Mouse (Mus musculus) kidney, embryonic 16.5 days (tissue): Measurements from ENCODE around the gene Nanos1. TPM values are rescaled to one million over a fixed set of nuclear protein-coding genes. Genes with fewer than 3 reads are reported as not detected.

ENCODE experiments used
- ATAC-seq: fragments of 200-750 bp; cut with Nextera tagmentation; 2 replicates; pipeline ENCODE4 v1.8.0; 2017; ENCODE audit warnings: moderate TSS enrichment; ENCODE audit not compliant: low FRiP score, low TSS enrichment
- H3K27ac ChIP-seq: fragments of 300-500 bp; sonication (generic); 2 replicates; pipeline ENCODE4 v1.5.1; 2014; ENCODE audit warnings: low read length
- H3K27me3 ChIP-seq: fragments of 300-500 bp; sonication (generic); 2 replicates; pipeline ENCODE4 v1.6.1; 2014; ENCODE audit warnings: low read length, control low read depth, mixed read lengths; ENCODE audit not compliant: insufficient read depth
- H3K36me3 ChIP-seq: fragments of 300-500 bp; sonication (generic); 2 replicates; pipeline ENCODE4 v1.6.1; 2014; ENCODE audit warnings: low read length, control low read depth, mixed read lengths; ENCODE audit not compliant: insufficient read depth
- H3K4me1 ChIP-seq: fragments of 300-500 bp; sonication (generic); 2 replicates; pipeline ENCODE4 v1.6.1; 2014; ENCODE audit warnings: low read length, control low read depth, mixed read lengths; ENCODE audit not compliant: insufficient read depth
- H3K4me2 ChIP-seq: fragments of 300-500 bp; sonication (generic); replicated peaks from 2 replicates; pipeline ENCODE4 v1.6.1; 2014; ENCODE audit warnings: low read depth, low read length
- H3K4me3 ChIP-seq: fragments of 300-500 bp; sonication (generic); 2 replicates; pipeline ENCODE4 v1.5.1; 2014; ENCODE audit warnings: mild to moderate bottlenecking, low read length
- H3K9ac ChIP-seq: fragments of 300-500 bp; sonication (generic); replicated peaks from 2 replicates; pipeline ENCODE4 v1.6.1; 2014; ENCODE audit warnings: low read length
- H3K9me3 ChIP-seq: fragments of 300-500 bp; sonication (generic); 2 replicates; pipeline ENCODE4 v1.6.1; 2016; ENCODE audit warnings: low read length, control low read depth
- WGBS: fragments of 180-500 bp; shearing (Covaris S2); extraction: QIAGEN DNeasy Blood & Tissue Kit; methylation state at CpG from one replicate; pipeline ENCODE4 v1.1.7; 2014; 5-methylcytosine and 5-hydroxymethylcytosine counted together
- polyA plus RNA-seq: library from polyadenylated mRNA; unstranded; fragments of >200 nt; fragmentation: Nextera tagmentation; extraction: Ambion mirVana; gene quantifications from 2 replicates; pipeline ENCODE4 v1.2.1, GENCODE M21; 2015

The Nanos1 gene
- polyA plus RNA-seq = 0.97 and 1.0 TPM in 2 replicates

- Histone ChIP-seq H3K4me1 (peaks cover 12% of the 10 kb centered on the region), H3K9ac (peak within 1 kb of the TSS; percentile 69), H3K27ac (peak within 1 kb of the TSS; percentile 7; the same call in 1 of the 2 replicates), H3K27me3 (0 out of 2 replicates have a peak, but pooled peaks cover 4% of the 10 kb centered on the region), H3K4me3 (peak within 1 kb of the TSS; percentile 81), H3K9me3 (no peaks in the 10 kb centered on the region), H3K36me3 (peaks cover 6% of the 10 kb centered on the region; the same call in 1 of the 2 replicates), H3K4me2 (peak within 1 kb of the TSS; percentile 100)
- under 1% methylated on average over 48 of the region's 58 CpGs for WGBS
- ATAC-seq = peak; percentile 95
These were observed at the start of gene Nanos1 for GRCm38 (mm10) chr19:60755438-60756191. Gene Nanos1, plus strand, starts transcription at chr19:60755987.

GRCm38 (mm10) chr19:60709193-60709900 is 46.4 kb upstream of the Nanos1 start:
- H3K27ac ChIP-seq = no peak overlapping the region
- H3K4me3 ChIP-seq = no peak overlapping the region
- H3K4me1 ChIP-seq = no peaks in the 10 kb centered on the region
- H3K9ac ChIP-seq = no peak overlapping the region
- no peaks in the 10 kb centered on the region for H3K9me3 ChIP-seq
- no peak overlapping the region for H3K4me2 ChIP-seq
- H3K27me3 ChIP-seq = no peaks in the 10 kb centered on the region
- no peaks in the 10 kb centered on the region for H3K36me3 ChIP-seq
- WGBS = 88% methylated on average over 4 of the region's 4 CpGs
- no peak for ATAC-seq

- 50% methylated on average over 3 of the region's 3 CpGs for WGBS
- H3K27ac ChIP-seq = no peak overlapping the region
These were observed 45.6 kb upstream of the Nanos1 start for GRCm38 (mm10) chr19:60710196-60710595.

DNA sequence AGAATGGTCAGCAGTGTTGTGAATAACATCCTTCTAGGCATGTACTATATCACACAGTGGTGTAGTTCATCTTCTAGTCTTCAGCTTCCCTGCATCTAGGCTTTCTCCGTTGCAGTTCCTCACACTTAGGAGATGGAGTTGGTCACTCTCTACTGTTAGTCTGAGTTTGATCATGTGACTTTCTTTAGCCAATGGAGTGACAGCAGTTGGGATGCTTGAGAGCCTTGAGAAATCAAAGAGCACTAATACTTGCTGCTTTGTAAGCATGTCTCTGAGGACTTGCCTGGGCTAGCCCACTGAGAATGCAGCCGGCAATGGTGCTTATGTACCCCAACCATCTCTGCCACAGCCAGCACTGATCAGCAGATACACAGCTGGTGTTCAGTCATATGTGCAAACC is 43.2 kb upstream of the Nanos1 start:
- no peak overlapping the region for H3K4me2 ChIP-seq
- no peak overlapping the region for H3K27ac ChIP-seq
- WGBS = 87% methylated on average over 2 of the region's 2 CpGs

More at GRCm38 (mm10) chr19:60710196-60710595, 45.6 kb upstream of the Nanos1 start:
- H3K4me2 ChIP-seq = no peak overlapping the region
- H3K4me3 ChIP-seq = no peak overlapping the region
- no peaks in the 10 kb centered on the region for H3K36me3 ChIP-seq
- no peaks in the 10 kb centered on the region for H3K27me3 ChIP-seq
- H3K9ac ChIP-seq = no peak overlapping the region
- H3K4me1 ChIP-seq = no peaks in the 10 kb centered on the region
- no peak for ATAC-seq
- H3K9me3 ChIP-seq = no peaks in the 10 kb centered on the region

DNA sequence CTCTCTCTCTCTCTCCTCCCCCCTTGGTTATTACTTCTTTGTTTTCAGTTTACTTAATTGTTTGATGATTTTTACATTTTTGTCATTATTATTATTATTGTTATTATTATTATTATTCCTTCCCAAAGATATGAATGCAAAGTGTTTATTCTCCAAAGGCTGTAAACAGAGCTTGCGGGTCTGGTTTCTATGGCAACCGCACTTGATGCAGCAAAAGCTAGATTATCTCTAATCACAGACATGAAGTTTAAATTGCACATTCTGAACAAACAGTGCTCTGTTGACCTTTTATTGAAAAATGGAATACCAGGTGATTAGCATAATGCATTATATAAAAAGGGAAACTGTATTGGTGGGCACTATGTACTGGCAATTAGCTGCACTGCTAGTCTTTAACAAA is 39.4 kb upstream of the Nanos1 start:
- ATAC-seq = no peak
- H3K9me3 ChIP-seq = no peaks in the 10 kb centered on the region
- no peaks in the 10 kb centered on the region for H3K4me1 ChIP-seq
- no peak overlapping the region for H3K27ac ChIP-seq
- no peaks in the 10 kb centered on the region for H3K27me3 ChIP-seq
- H3K4me2 ChIP-seq = no peak overlapping the region
- H3K36me3 ChIP-seq = no peaks in the 10 kb centered on the region
- H3K4me3 ChIP-seq = no peak overlapping the region
- WGBS = 94% methylated on average over 2 of the region's 2 CpGs
- H3K9ac ChIP-seq = no peak overlapping the region

More for the DNA sequence above, 43.2 kb upstream of the Nanos1 start:
- Histone ChIP-seq H3K36me3 (no peaks in the 10 kb centered on the region), H3K9me3 (no peaks in the 10 kb centered on the region), H3K4me3 (no peak overlapping the region), H3K27me3 (no peaks in the 10 kb centered on the region), H3K9ac (no peak overlapping the region), H3K4me1 (no peaks in the 10 kb centered on the region)
- ATAC-seq = no peak

GRCm38 (mm10) chr19:60730281-60730852 is 25.4 kb upstream of the Nanos1 start:
- H3K4me1 ChIP-seq = no peaks in the 10 kb centered on the region
- no peaks in the 10 kb centered on the region for H3K27me3 ChIP-seq
- H3K27ac ChIP-seq = no peak overlapping the region
- no peaks in the 10 kb centered on the region for H3K9me3 ChIP-seq
- no peak overlapping the region for H3K4me2 ChIP-seq
- no peaks in the 10 kb centered on the region for H3K36me3 ChIP-seq
- H3K9ac ChIP-seq = no peak overlapping the region
- ATAC-seq = no peak
- no peak overlapping the region for H3K4me3 ChIP-seq
- WGBS = 49% methylated on average over 2 of the region's 2 CpGs

DNA sequence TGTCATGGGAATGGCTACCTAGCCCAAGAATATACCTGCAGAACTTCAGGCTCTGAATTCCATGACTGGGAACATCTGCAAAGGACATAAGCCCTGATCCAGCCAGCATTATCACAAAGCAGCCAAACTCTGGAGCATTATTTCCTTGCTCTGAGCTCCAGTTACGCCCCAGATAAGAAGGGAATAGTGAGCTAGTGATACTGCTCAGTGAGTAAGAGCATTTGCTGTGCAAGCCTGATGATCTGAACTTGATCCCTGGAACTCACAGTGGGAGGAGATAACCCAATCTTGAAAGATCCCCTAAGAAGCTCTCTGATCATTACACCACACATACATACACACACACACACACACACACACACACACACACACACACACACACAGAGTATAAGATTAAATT is 24.5 kb upstream of the Nanos1 start:
- H3K36me3 ChIP-seq = no peaks in the 10 kb centered on the region
- no peak overlapping the region for H3K27ac ChIP-seq
- H3K4me1 ChIP-seq = no peaks in the 10 kb centered on the region
- WGBS = 59% methylated on average over 1 of the region's 1 CpGs
- no peak for ATAC-seq
- H3K9me3 ChIP-seq = no peaks in the 10 kb centered on the region
- no peaks in the 10 kb centered on the region for H3K27me3 ChIP-seq
- H3K9ac ChIP-seq = no peak overlapping the region
- no peak overlapping the region for H3K4me2 ChIP-seq
- H3K4me3 ChIP-seq = no peak overlapping the region

GRCm38 (mm10) chr19:60731966-60732365 is 23.8 kb upstream of the Nanos1 start:
- Histone ChIP-seq H3K36me3 (no peaks in the 10 kb centered on the region), H3K4me3 (no peak overlapping the region), H3K27me3 (no peaks in the 10 kb centered on the region), H3K27ac (no peak overlapping the region), H3K9ac (no peak overlapping the region), H3K4me1 (no peaks in the 10 kb centered on the region), H3K4me2 (no peak overlapping the region), H3K9me3 (no peaks in the 10 kb centered on the region)
- ATAC-seq = no peak
- 75% methylated on average over 1 of the region's 1 CpGs for WGBS

GRCm38 (mm10) chr19:60740560-60740959 is 15.2 kb upstream of the Nanos1 start:
- WGBS = 59% methylated on average over 1 of the region's 1 CpGs

More at GRCm38 (mm10) chr19:60740560-60740959, 15.2 kb upstream of the Nanos1 start:
- H3K9ac ChIP-seq = no peak overlapping the region
- no peaks in the 10 kb centered on the region for H3K9me3 ChIP-seq
- no peak overlapping the region for H3K4me3 ChIP-seq
- H3K27me3 ChIP-seq = no peaks in the 10 kb centered on the region
- H3K36me3 ChIP-seq = no peaks in the 10 kb centered on the region
- no peaks in the 10 kb centered on the region for H3K4me1 ChIP-seq
- H3K27ac ChIP-seq = no peak overlapping the region
- no peak overlapping the region for H3K4me2 ChIP-seq
- ATAC-seq = no peak
